Mouse (Mus musculus) c-Kit-negative CD71-positive TER-119-positive erythroid progenitor cells, embryonic 14.5 days (primary cell): ENCODE measurements around the gene Serpina3a.
"Not testable (repeated sequence)": the region's sequence is repeated elsewhere in the genome, so short reads cannot be mapped to it uniquely, and the experiment has no call there.

Experiments used
- DNase-seq: peaks from one replicate; pipeline ENCODE4 v3.0.0-alpha.2; 2013; ENCODE audit warnings: low read depth, low spot score

The Serpina3a gene

DNA sequence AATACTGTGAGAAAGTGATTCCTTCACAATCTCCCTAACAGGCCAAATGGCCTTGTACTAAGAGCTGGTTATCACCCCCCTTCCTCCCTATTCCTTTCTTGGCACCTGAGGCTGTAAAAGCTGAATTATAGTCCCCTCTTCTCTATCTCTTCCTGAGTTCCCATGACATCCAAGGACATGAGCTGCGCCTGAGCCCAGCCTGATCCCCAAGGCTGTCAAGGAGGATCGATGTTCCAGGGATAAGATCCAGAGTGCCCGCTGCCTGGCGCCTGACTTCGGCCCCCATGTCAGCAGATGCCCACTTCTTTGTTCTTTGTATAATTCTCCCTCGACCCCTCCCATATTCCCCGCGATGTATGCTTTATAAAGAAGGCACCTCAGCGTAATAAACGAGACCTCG is at the start of gene Serpina3a:
Gene Serpina3a (plus strand): TSS at position 392 of the 400 bp plus-strand sequence.
- not testable (repeated sequence) for DNase-seq

GRCm38 (mm10) chr12:104064532-104064931 is 48.0 kb upstream of the Serpina3a start:
- DNase-seq, result no peak

GRCm38 (mm10) chr12:104064996-104065395 is 47.5 kb upstream of the Serpina3a start:
- DNase-seq, result no peak

DNA sequence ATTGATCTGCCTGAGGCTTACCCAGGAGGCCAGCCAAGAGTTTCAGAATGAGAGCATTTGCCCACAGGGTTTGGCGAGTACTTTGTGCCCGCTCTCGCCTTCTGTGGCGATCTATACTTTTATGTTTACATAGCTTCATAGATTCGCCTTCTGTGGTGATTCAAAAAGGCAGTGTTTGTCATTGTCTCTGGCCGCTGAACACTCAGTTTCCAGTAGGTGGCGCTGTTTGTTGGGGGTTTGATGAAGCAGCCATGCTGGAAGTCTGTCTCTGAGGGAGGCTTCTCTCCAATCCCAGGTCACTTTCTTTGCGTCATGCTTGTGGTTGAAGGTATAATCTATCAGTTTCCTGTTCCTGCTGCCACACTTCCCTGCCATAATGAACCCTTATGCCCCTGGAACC is 46.3 kb upstream of the Serpina3a start:
- no peak for DNase-seq

- no peak for DNase-seq
These were observed 45.0 kb upstream of the Serpina3a start for GRCm38 (mm10) chr12:104067549-104067948.

- DNase-seq, result no peak
These were observed 42.9 kb upstream of the Serpina3a start for GRCm38 (mm10) chr12:104069620-104070019.

DNA sequence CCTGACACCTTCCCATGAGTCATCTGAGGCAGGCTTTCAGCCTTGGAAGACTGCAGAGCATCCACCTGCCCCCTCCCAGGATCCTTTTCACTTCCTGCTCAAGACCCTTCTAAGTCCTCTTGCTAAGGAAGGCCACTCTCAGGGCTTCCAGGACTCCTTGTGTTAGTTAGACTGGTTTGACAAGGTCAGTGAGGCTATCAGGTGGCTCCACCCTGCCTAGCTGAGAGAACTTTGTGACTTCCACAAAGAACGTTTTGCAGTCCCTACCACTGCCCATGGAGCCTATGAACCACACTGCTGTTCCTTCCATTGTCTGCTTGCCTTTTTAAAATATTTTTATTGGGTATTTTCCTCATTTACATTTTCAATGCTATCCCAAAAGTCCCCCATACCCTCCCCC is 40.8 kb upstream of the Serpina3a start:
- DNase-seq, result no peak

GRCm38 (mm10) chr12:104072286-104072685 is 40.2 kb upstream of the Serpina3a start:
- DNase-seq, result no peak

DNA sequence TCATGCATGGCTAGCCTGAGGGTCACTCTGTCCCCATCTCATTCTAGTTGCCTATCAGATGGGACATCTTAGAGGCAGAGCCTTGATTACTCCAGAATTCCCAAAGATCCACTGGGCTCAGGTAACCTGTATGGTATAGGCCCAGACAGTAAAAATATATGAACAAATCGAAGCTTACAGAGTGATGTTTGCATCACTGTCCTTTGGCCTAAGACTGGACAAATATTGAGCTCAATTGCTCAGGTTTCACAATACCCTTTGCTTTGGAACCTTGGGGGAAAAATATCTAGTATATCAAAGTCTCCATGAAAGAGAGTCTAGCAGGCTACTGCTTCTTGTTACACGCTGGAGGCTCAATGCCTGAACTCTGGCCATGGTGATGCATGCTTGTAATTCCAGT is 22.4 kb upstream of the Serpina3a start:
- DNase-seq, result no peak

DNA sequence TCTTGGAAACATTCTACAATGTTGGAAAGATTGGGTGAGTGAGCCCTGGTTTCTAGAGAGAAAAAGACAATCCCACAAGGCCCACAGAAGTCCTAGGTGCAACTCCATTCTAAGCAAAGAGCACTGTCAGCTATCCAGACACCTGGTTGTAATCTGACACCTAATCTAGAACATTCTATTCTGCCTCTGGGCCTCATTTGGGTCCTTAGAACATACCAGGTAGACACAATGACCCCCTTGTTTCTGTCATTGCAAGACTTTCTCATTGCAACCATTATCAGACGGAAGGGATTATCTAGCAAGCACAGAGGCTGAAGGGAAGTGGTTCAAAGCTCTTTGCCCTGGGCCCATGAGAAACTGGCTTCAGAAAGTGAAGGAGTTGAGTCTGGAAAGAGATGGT is 21.2 kb upstream of the Serpina3a start:
- DNase-seq, result no peak

DNA sequence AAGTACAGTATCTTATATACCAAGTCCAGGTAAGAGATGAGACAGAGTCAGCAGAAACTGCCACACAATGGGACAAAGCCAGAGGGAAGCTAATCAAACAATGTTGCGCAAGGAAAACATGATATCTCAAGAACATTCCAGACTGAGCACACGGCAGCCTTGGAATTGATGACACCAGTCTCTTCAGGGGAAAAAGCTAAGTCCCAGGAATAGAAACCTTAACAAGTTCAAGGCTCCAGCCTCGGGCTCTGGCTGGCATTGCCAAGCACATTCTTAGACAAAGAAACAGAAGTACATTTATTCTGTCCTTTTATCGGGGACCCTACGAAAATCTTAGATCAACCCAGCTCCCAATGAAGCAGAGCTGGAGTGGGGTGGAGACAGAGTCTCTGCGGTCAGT is 11.8 kb upstream of the Serpina3a start, which contains the start of gene Serpina5:
Gene Serpina5 (plus strand): TSS at position 346 of the 400 bp plus-strand sequence.
- no peak for DNase-seq

DNA sequence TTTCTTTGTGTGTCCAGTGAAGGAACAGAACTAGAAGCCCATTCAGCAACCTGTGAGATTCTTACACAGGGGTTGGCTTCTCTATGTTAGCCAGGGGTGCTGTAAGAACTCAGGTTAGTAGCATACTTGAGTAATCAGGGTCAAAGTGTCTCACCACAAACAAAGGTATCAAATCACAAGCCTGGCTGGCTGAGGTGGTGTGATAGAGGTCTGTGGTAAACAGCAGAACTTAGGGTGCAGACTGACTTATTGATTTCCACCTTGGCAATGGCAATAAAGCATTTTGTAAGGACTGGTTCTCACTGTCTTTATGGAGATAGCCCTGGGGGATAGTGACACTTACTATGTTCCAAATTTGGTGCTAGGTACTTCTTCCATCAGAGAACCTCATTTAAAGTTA is 6.7 kb upstream of the Serpina3a start:
- DNase-seq, result no peak

DNA sequence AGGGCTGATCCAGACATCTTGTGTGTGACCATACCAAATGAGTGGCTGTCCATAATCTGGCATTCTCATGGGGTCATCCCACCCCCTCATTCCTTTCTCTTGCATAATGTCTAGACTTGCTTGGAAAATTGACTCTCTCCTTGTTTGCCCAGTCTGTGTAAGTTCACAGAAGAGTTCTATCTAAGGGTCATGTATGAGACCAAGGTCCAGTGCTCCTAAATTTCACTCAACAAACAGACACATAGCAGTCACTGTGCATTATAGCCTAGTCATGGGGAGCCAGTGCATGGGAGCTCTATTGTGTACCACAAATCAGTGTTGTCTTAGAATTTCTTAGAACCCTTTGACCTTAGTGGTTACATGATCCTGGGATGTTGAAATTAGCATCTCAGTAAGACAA is 5.6 kb upstream of the Serpina3a start:
- no peak for DNase-seq

DNA sequence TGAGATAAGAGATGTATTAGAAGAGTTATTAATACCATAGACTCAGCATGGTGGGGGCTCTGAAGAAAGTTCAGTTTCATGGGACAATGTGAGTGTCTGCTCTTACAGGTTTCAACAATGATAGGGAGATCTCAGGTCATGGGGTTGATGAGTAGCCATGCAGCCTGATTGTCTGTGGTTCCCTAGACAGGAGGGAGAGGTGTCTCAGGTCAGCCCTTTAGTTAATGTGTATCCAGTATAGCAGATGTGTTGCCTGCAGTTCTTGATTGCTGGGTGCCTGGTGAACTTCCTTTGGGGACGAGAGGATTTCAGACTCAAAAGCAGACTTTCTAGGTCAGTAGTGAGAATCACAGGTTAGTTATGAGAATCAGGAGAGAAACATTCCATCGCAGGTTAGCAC is 4.0 kb upstream of the Serpina3a start:
- DNase-seq, result no peak

DNA sequence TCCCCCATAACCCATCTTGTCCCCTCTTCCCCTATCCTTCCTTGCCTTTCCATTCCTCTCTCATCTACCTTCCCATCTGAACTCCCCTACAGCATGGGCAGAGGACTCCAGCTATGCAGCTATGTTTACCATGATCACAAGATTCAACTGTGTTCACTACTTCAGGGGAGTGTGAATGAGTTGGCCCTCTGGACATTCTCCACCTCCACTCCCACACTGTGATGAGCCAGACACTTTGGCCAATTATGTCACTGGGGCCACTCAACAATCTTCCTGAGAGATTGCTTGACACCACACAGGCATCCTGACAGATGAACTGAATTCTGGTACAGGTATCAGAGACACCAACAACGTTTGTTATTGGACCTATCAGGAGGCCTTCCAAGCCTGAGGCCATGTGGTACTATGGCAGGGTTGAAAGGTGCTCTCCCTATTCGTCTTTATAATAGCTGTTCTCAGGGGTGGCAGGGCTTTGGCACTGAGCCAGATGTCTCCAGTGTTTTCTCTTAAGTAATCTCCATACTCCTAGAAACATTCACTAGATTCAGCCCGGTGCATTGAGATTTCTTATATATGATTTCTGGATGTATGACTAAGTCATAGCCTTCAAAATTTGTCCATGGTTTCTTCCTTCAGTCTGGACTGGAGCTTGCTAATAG is 2.5 kb downstream of the Serpina3a start:
- DNase-seq, result no peak

DNA sequence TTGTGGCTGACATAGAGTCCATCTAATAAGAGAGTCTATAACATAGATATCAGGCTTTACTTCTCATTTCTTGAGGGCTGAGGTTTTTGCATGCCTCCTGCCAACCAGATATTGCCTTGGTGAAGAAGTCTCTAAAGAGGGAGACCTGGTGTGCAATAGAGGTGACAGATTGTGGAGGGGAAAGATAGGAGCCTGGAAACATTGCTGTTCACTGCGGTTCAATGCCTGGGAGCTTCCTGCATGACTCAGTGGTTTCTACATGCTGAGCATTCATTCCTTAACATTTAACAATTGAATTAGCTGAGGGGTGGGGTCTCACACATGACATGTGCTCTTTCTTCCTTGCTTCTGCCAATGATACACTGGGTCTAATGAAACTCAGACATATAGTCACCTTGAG is 10.6 kb downstream of the Serpina3a start:
- no peak for DNase-seq

DNA sequence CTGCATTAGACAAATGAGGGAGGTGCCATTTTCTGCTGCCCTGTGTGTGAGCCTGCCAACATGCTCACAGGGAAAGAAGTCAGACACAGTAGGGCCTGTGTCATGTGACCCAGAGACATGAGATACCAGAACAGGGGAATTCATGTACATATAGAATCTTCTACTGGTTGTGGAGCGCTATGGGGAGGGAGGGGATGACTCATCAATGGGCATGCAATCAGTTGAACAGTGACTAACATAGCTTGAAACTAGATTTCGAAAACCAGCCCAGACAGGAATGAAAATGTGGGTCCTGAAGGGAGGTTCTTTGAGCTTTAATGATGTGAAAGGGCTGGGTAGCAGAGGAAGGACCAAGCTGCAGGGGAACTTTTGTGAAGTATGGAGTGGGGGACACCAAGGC is 11.5 kb downstream of the Serpina3a start:
- no peak for DNase-seq

DNA sequence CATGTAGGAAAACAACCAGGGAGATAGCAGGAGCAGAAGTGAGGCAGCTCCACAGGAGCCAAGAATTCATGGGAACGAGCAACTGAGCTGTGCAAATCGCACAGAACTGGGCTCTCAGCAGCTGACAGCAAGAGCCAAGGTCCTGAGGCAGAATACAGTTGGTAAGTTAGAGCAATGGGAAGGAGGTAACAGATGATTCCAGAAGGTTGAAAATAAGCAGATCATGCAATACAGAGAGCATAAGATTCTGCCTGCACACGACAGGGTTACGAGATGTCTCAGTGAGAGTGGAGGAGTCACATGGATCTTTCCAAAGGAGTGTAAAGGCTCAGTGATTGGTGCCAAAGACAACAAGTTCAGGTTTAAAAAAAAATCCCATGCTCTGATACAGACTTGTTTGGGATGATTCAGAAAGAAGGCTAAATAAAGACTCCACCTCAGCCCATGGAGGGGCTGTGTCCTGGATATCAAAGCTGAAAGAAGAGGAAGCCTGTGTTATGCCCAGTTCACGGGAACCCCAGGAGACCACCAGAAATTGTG is 12.6 kb downstream of the Serpina3a start:
- no peak for DNase-seq

- no peak for DNase-seq
These were observed 15.2 kb downstream of the Serpina3a start, which contains the start of gene Serpina3b for GRCm38 (mm10) chr12:104127696-104128095. Gene Serpina3b (plus strand): TSS chr12:104127996.

- no peak for DNase-seq
These were observed 18.5 kb downstream of the Serpina3a start for GRCm38 (mm10) chr12:104131041-104131440.

DNA sequence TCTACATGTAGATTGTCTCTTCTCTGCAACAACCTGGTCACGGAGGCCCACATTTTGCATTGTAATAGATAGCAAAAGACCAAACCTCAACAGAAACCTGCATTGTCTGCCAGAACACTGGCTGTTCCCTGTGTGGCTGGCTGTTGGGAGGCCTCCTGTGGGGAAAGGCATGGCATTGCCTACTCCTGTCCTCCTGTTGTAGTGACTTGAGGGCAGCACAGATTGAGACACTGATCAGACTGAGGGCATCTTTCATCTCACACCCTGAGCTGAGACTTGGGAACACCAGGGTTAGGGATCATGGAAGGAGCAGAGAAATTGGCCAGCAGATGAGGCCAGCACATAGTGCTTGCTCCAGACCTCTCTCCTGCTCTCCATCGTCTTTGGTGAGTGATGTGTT is 25.7 kb downstream of the Serpina3a start:
- no peak for DNase-seq

DNA sequence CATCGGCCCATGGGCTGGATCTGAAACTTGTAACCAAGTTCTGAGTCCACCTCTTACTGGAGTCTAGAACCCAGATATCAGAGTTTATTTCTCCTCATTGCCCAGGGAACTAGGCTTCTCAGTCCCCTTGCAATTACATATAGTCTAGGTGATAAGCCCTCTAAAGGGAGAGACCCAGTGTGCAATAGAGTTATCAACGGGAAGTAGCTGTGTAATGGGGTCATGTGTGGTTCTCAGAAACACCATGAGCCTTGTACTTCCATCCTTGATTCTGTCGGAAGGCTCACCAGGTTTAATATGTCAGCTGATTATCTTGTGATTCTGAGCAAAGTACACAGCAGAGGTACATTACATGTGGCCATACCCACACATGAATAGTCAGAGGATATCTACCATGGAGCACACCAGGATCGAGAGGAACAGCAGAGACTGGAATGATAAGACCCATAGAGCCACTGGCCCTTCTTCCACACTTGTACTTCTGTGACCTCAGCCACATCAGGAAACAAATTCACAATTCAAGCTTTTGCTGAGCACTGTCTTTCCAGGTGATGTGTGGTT is 28.1 kb downstream of the Serpina3a start:
- no peak for DNase-seq

GRCm38 (mm10) chr12:104141506-104141905 is 29.0 kb downstream of the Serpina3a start:
- DNase-seq, result no peak
